Mouse (Mus musculus): ENCODE measurements around the gene Sh3bgrl3. TPM values are rescaled to one million over a fixed set of nuclear protein-coding genes. Genes with fewer than 3 reads are reported as not detected.

Gene Sh3bgrl3
- total and polyA plus RNA-seq, 2 experiments from 2014 or later: 49.7 to 140 TPM

DNA sequence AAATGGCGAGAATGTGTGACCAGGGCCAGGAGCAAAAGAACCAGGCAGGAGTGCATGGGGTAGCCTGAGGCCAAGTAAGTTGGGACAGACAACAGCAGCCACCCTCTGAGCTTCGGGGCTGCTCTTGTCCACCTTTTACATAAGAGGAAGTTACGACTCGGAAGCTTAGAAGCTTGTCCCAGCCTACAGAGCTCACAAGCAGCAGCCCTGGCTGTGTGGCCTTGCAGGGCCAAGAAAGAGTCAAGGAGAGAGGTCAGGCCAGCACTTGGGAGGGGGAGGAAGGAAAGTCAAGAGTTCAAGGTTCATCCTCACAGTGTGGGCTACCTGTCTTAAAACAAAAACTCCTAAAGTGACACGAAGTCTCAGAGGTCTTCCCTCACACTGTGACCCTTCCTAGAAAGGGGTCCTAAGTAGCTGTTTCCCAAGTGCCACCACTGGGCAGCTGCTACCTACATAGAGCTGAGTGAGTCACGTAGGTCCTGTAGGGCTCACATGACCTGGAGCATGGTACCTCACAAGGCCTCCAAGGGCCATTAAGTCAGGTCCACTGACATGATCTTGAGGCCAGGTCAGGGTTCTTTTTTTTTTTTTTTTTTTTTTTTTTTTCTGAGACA lies 8.3 kb downstream of the Sh3bgrl3 start:
- 79% methylated on average over 6 of the region's 6 CpGs for WGBS
- Histone ChIP-seq H3K9me3 (replicated peaks; ENCODE audit: control insufficient read depth, low read length) (no peaks in the 10 kb centered on the region), H3K9ac (replicated peaks; ENCODE audit: low read depth, low read length) (no peak overlapping the region), H3K4me3 (ENCODE audit: low read depth, low read length) (no peak overlapping the region), H3K4me2 (ENCODE audit: low read depth, low read length) (no peak overlapping the region), H3K27me3 (ENCODE audit: control insufficient read depth, insufficient read depth, low read length) (no peaks in the 10 kb centered on the region), H3K27ac (ENCODE audit: low read depth) (no peak overlapping the region), H3K4me1 (ENCODE audit: control insufficient read depth, insufficient read depth) (0 out of 2 replicates have a peak, but pooled peaks cover 2% of the 10 kb centered on the region), H3K36me3 (replicated peaks; ENCODE audit: control insufficient read depth, insufficient read depth, low read length) (no peaks in the 10 kb centered on the region)
- ATAC-seq (ENCODE audit: insufficient read depth, low read depth) (no peak), DNase-seq (ENCODE audit: low spot score) (no peak)
- TF ChIP-seq CTCF (IDR thresholded peaks at IDR 0.05; ENCODE audit: low read depth) (no peak), EP300 (IDR thresholded peaks at IDR 0.05; ENCODE audit: low read depth) (no peak)

DNA sequence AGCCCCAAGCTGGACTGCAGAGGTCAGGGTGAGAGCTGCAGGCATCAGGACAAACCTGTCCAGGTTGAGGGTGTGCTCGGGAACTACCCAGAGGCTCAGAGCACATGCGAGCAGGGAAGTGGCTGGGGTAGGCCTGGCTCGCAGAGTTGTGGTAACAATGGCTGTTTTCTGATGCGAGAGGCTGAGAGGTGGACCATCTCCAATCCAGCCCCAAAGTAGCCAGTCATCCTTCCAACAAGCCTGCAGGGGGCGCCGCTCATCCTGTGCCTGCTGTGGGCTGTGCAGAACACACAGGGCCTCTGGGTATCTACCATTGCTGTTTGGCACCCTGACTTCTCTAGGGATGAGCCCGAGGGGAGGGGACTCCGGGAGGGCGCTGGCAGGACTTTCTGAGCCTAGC lies 8.9 kb downstream of the Sh3bgrl3 start:
- no peak for ATAC-seq (ENCODE audit: insufficient read depth, low read depth)
- no peak overlapping the region; the same call in 1 of the 2 replicates for H3K27ac ChIP-seq (ENCODE audit: low read depth)
- H3K36me3 ChIP-seq (replicated peaks; ENCODE audit: control insufficient read depth, insufficient read depth, low read length): no peaks in the 10 kb centered on the region

GRCm38 (mm10) chr4:134119042-134119441 lies 9.5 kb downstream of the Sh3bgrl3 start:
- TF ChIP-seq EP300 (IDR thresholded peaks at IDR 0.05; ENCODE audit: low read depth): no peak
- TF ChIP-seq CTCF (IDR thresholded peaks at IDR 0.05; ENCODE audit: low read depth): no peak
- peak overlapping the region; percentile 9; the same call in 1 of the 2 replicates for H3K27ac ChIP-seq (ENCODE audit: low read depth)
- ATAC-seq (ENCODE audit: insufficient read depth, low read depth): no peak

More for the DNA sequence above, 8.9 kb downstream of the Sh3bgrl3 start:
- no peak overlapping the region for H3K4me3 ChIP-seq (ENCODE audit: low read depth, low read length)
- no peaks in the 10 kb centered on the region for H3K27me3 ChIP-seq (ENCODE audit: control insufficient read depth, insufficient read depth, low read length)
- H3K4me2 ChIP-seq (ENCODE audit: low read depth, low read length): no peak overlapping the region
- 0 out of 2 replicates have a peak, but pooled peaks cover 2% of the 10 kb centered on the region for H3K4me1 ChIP-seq (ENCODE audit: control insufficient read depth, insufficient read depth)
- H3K9ac ChIP-seq (replicated peaks; ENCODE audit: low read depth, low read length): no peak overlapping the region
- DNase-seq (ENCODE audit: low spot score): no peak
- H3K9me3 ChIP-seq (replicated peaks; ENCODE audit: control insufficient read depth, low read length): no peaks in the 10 kb centered on the region
- TF ChIP-seq EP300 (IDR thresholded peaks at IDR 0.05; ENCODE audit: low read depth): no peak
- TF ChIP-seq CTCF (IDR thresholded peaks at IDR 0.05; ENCODE audit: low read depth): peak; percentile 36
- 59% methylated on average over 9 of the region's 9 CpGs for WGBS

GRCm38 (mm10) chr4:134118126-134118800 lies 10.3 kb downstream of the Sh3bgrl3 start:
- H3K27ac ChIP-seq (ENCODE audit: low read depth): peak overlapping the region; percentile 9; the same call in 1 of the 2 replicates
- no peak overlapping the region for H3K4me3 ChIP-seq (ENCODE audit: low read depth, low read length)
- H3K36me3 ChIP-seq (replicated peaks; ENCODE audit: control insufficient read depth, insufficient read depth, low read length): no peaks in the 10 kb centered on the region
- no peaks in the 10 kb centered on the region for H3K9me3 ChIP-seq (replicated peaks; ENCODE audit: control insufficient read depth, low read length)
- H3K27me3 ChIP-seq (ENCODE audit: control insufficient read depth, insufficient read depth, low read length): no peaks in the 10 kb centered on the region
- DNase-seq (ENCODE audit: low spot score): no peak
- no peak overlapping the region; the same call in 1 of the 2 replicates for H3K4me2 ChIP-seq (ENCODE audit: low read depth, low read length)
- H3K4me1 ChIP-seq (ENCODE audit: control insufficient read depth, insufficient read depth): 0 out of 2 replicates have a peak, but pooled peaks cover 2% of the 10 kb centered on the region
- H3K9ac ChIP-seq (replicated peaks; ENCODE audit: low read depth, low read length): no peak overlapping the region
- TF ChIP-seq CTCF (IDR thresholded peaks at IDR 0.05; ENCODE audit: low read depth) (no peak), EP300 (IDR thresholded peaks at IDR 0.05; ENCODE audit: low read depth) (no peak)
- ATAC-seq (ENCODE audit: insufficient read depth, low read depth): no peak
- 61% methylated on average over 14 of the region's 14 CpGs for WGBS

More at GRCm38 (mm10) chr4:134119042-134119441, 9.5 kb downstream of the Sh3bgrl3 start:
- Histone ChIP-seq H3K36me3 (replicated peaks; ENCODE audit: control insufficient read depth, insufficient read depth, low read length) (no peaks in the 10 kb centered on the region), H3K9ac (replicated peaks; ENCODE audit: low read depth, low read length) (no peak overlapping the region), H3K4me2 (ENCODE audit: low read depth, low read length) (no peak overlapping the region), H3K4me1 (ENCODE audit: control insufficient read depth, insufficient read depth) (0 out of 2 replicates have a peak, but pooled peaks cover 2% of the 10 kb centered on the region), H3K4me3 (ENCODE audit: low read depth, low read length) (no peak overlapping the region), H3K9me3 (replicated peaks; ENCODE audit: control insufficient read depth, low read length) (no peaks in the 10 kb centered on the region), H3K27me3 (ENCODE audit: control insufficient read depth, insufficient read depth, low read length) (no peaks in the 10 kb centered on the region)
- DNase-seq (ENCODE audit: low spot score): no peak
- WGBS: 68% methylated on average over 5 of the region's 5 CpGs

DNA sequence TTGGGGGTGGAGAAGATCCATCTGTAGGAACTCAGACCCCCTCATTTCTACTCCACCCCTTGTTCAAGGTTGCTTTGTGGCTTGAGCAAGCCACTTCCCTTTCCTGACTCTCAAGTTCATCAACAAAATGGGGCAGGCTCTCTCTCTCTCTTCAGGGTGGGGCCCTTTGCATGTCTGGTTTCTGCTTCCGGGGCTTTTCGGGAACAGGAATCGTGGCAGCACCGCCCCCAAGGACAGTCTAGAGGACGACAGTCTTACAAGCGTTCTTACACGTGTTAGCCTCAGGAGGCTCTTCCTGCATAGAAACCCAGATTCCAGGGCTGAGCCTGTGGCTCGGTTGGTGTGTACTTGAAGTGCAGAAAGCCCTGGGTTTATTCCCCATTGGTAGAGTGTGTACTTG lies 11.6 kb downstream of the Sh3bgrl3 start:
- 50% methylated on average over 8 of the region's 8 CpGs for WGBS
- Histone ChIP-seq H3K9ac (replicated peaks; ENCODE audit: low read depth, low read length) (no peak overlapping the region), H3K27ac (ENCODE audit: low read depth) (peak overlapping the region; percentile 60; the same call in 1 of the 2 replicates), H3K4me3 (ENCODE audit: low read depth, low read length) (no peak overlapping the region), H3K9me3 (replicated peaks; ENCODE audit: control insufficient read depth, low read length) (no peaks in the 10 kb centered on the region), H3K36me3 (replicated peaks; ENCODE audit: control insufficient read depth, insufficient read depth, low read length) (no peaks in the 10 kb centered on the region), H3K4me1 (ENCODE audit: control insufficient read depth, insufficient read depth) (0 out of 2 replicates have a peak, but pooled peaks cover 2% of the 10 kb centered on the region), H3K27me3 (ENCODE audit: control insufficient read depth, insufficient read depth, low read length) (no peaks in the 10 kb centered on the region), H3K4me2 (ENCODE audit: low read depth, low read length) (no peak overlapping the region)
- no peak for TF ChIP-seq EP300 (IDR thresholded peaks at IDR 0.05; ENCODE audit: low read depth)
- no peak for TF ChIP-seq CTCF (IDR thresholded peaks at IDR 0.05; ENCODE audit: low read depth)
- ATAC-seq (ENCODE audit: insufficient read depth, low read depth) (no peak), DNase-seq (ENCODE audit: low spot score) (no peak)
